ENCODE assay signal across 25 mouse cellular contexts in the genomic region with DNA sequence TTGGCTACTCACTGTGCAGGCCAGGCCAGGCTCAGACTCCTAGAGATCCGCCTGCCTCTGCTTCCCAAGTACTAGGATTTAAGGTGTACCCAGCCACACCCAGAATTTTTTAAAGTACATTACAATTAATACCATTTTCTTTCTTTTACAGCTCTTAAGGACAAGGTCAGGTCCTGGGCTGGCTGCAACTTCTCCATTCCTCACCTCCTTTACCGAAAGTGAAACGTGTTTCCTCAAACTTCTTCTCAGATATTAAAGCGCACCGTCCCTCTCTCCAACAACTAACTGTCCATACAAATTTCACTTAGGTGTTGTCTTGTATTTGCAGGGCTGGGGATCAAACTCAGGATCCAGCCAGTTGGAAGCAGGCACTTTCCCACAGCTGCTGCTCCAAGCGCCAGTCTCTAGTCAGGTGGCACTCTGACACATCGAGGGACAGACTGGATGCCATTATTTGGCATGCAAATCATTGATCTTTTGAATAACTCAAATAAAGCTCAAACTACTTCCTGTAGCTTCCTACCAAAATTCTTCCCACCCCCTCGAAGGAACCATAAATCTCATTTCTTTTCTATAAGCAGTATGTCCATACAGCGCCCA.
A peak's percentile ranks its signal among the peaks of the same experiment; 100 is the strongest.
DNase-seq lines count a peak whose midpoint lies in the region; ATAC-seq and TF ChIP-seq lines count a peak whose summit lies in the region.
"Had no signal": no experiment of that assay in that cellular context is flagged by ENCODE, and none has a peak within 500 bp of the region (broad histone marks: within the 10 kb centered on the region; RNA-seq: fewer than 3 reads in every experiment).

No protein-coding gene starts in this region.

- TF ChIP-seq EP300 in CH12.LX (IDR thresholded peaks at IDR 0.05; ENCODE audit: low read length), result no peak

- no peak for TF ChIP-seq RAD21 in CH12.LX (IDR thresholded peaks at IDR 0.05; ENCODE audit: low read depth, low read length)

- ATAC-seq in hindbrain, postnatal 0 days, result no peak
- ATAC-seq in hindbrain, embryonic 14.5 days (ENCODE audit: low FRiP score), result no peak
- ATAC-seq: hindbrain, embryonic 16.5 days; intestine, postnatal 0 days; midbrain, embryonic 16.5 days had no signal

- no peak overlapping the region for H3K27ac ChIP-seq in hindbrain, postnatal 0 days
- no peak overlapping the region for H3K27ac ChIP-seq in hindbrain, embryonic 14.5 days
- peak overlapping the region; percentile 71 for H3K27ac ChIP-seq in CH12.LX (ENCODE audit: insufficient read depth, low read depth)
- peak overlapping the region; percentile 39 for H3K27ac ChIP-seq in bone marrow macrophage, adult 2 months (ENCODE audit: insufficient read depth, low read depth, low read length)
- H3K27ac ChIP-seq in macrophage, result peak overlapping the region; percentile 28
- no peak overlapping the region for H3K27ac ChIP-seq in embryonic facial prominence, embryonic 10.5 days (replicated peaks)
- H3K27ac ChIP-seq: embryonic facial prominence, embryonic 15.5 days; limb, embryonic 10.5 days; liver, embryonic 15.5 days; lung, embryonic 15.5 days; stomach, postnatal 0 days had no signal

- H3K79me2 ChIP-seq in CH12.LX (replicated peaks; ENCODE audit: control insufficient read depth, extremely low read depth, insufficient read depth, poor library complexity, severe bottlenecking), result no peaks in the 10 kb centered on the region; the same call in 1 of the 2 replicates
- peaks cover 92% of the 10 kb centered on the region for H3K79me2 ChIP-seq in macrophage (ENCODE audit: inconsistent target)

- H3K27me3 ChIP-seq in hindbrain, postnatal 0 days (ENCODE audit: insufficient read depth, low read length), result no peaks in the 10 kb centered on the region
- no peaks in the 10 kb centered on the region for H3K27me3 ChIP-seq in hindbrain, embryonic 14.5 days (ENCODE audit: control insufficient read depth, insufficient read depth, low read length)
- no peaks in the 10 kb centered on the region for H3K27me3 ChIP-seq in CH12.LX (replicated peaks)
- H3K27me3 ChIP-seq in embryonic facial prominence, embryonic 10.5 days (replicated peaks; ENCODE audit: low read depth, poor library complexity, severe bottlenecking), result no peaks in the 10 kb centered on the region
- H3K27me3 ChIP-seq: embryonic facial prominence, embryonic 15.5 days; liver, embryonic 15.5 days; lung, embryonic 15.5 days had no signal

- no peak overlapping the region for H3K9ac ChIP-seq in hindbrain, postnatal 0 days (replicated peaks; ENCODE audit: low read length)
- H3K9ac ChIP-seq in hindbrain, embryonic 14.5 days, result no peak overlapping the region
- H3K9ac ChIP-seq in CH12.LX (ENCODE audit: insufficient read depth, low read depth), result 0 out of 2 replicates have a peak overlapping the region, but pooled peaks have one; percentile 34
- H3K9ac ChIP-seq: embryonic facial prominence, embryonic 15.5 days; liver, embryonic 15.5 days; lung, embryonic 15.5 days had no signal

- WGBS in hindbrain, postnatal 0 days, result 88% methylated on average over 9 of the region's 9 CpGs
- WGBS in hindbrain, embryonic 14.5 days, result 94% methylated on average over 9 of the region's 9 CpGs
- 33% methylated on average over 9 of the region's 9 CpGs for WGBS in macrophage (ENCODE audit: missing documents)
- 94% methylated on average over 9 of the region's 9 CpGs for WGBS in embryonic facial prominence, embryonic 10.5 days

- no peak for TF ChIP-seq POLR2A in CH12.LX (IDR thresholded peaks at IDR 0.05; ENCODE audit: low read depth, low read length)
- no peak for TF ChIP-seq POLR2A in bone marrow macrophage, adult 2 months (IDR thresholded peaks at IDR 0.05; ENCODE audit: borderline replicate concordance, low read depth, low read length)

- in situ Hi-C loops in CH12.LX (cut with MboI; ENCODE audit: low pct_ligation_motif_present, low pct_unique_long_range_greater_than_20kb, low sequenced_read_pairs), result no loop called here

- TF ChIP-seq CTCF in hindbrain, postnatal 0 days (IDR thresholded peaks at IDR 0.05; ENCODE audit: low read depth), result no peak
- no peak for TF ChIP-seq CTCF in CH12.LX (conservative IDR thresholded peaks at IDR 0.05 in 1 of 2, IDR thresholded peaks at IDR 0.05 in 1 of 2; ENCODE audit: low read depth in 2 of 2, low read length in 2 of 2)
- TF ChIP-seq CTCF in bone marrow macrophage, adult 2 months (IDR thresholded peaks at IDR 0.05; ENCODE audit: low read depth, low read length), result no peak

- dilution Hi-C loops in CH12.LX (cut with MboI; ENCODE audit: extremely low pct_ligation_motif_present, extremely low pct_unique_long_range_greater_than_20kb, low sequenced_read_pairs), result no loop called here

- peaks cover 49% of the 10 kb centered on the region for H3K4me1 ChIP-seq in hindbrain, postnatal 0 days (ENCODE audit: insufficient read depth, low read length)
- peaks cover 42% of the 10 kb centered on the region for H3K4me1 ChIP-seq in hindbrain, embryonic 14.5 days (replicated peaks; ENCODE audit: control insufficient read depth, insufficient read depth, low read length)
- H3K4me1 ChIP-seq in CH12.LX (ENCODE audit: control insufficient read depth in 1 of 2, insufficient read depth in 2 of 2), result peaks cover 21 to 73% of the 10 kb centered on the region in 2 experiments
- H3K4me1 ChIP-seq in bone marrow macrophage, adult 2 months (ENCODE audit: control insufficient read depth, insufficient read depth, low read length), result peaks cover 21% of the 10 kb centered on the region
- H3K4me1 ChIP-seq in embryonic facial prominence, embryonic 10.5 days, result peaks cover 27% of the 10 kb centered on the region
- H3K4me1 ChIP-seq: liver, embryonic 15.5 days had no signal

- peak overlapping the region; percentile 66 for H3K4me2 ChIP-seq in hindbrain, postnatal 0 days (ENCODE audit: low read depth, low read length)
- H3K4me2 ChIP-seq in hindbrain, embryonic 14.5 days (replicated peaks), result no peak overlapping the region
- peak overlapping the region; percentile 96 for H3K4me2 ChIP-seq in CH12.LX (ENCODE audit: insufficient read depth, low read depth, poor library complexity, severe bottlenecking)
- H3K4me2 ChIP-seq: embryonic facial prominence, embryonic 15.5 days; liver, embryonic 15.5 days; lung, embryonic 15.5 days had no signal

- no peak for DNase-seq in hindbrain, postnatal 0 days (ENCODE audit: low spot score)
- no peak for DNase-seq in hindbrain, embryonic 14.5 days (ENCODE audit: low spot score)
- DNase-seq in CH12.LX (ENCODE audit: extremely low read depth), result peak; percentile 64
- DNase-seq in embryonic facial prominence, embryonic 10.5 days (ENCODE audit: low spot score), result no peak
- no peak for DNase-seq in kidney, postnatal 10 days
- DNase-seq: adrenal gland, postnatal 14 days; cerebellum, adult 11 months; cerebellum, postnatal 25 days; gastrocnemius, postnatal 14 days; heart, adult 18-20 months; heart, postnatal 36 days; kidney, postnatal 36 days; liver; thymus, adult 2 months; thymus, postnatal 4 days had no signal

- H3K9me3 ChIP-seq in hindbrain, postnatal 0 days (ENCODE audit: low read length), result no peaks in the 10 kb centered on the region
- no peaks in the 10 kb centered on the region for H3K9me3 ChIP-seq in hindbrain, embryonic 14.5 days (ENCODE audit: control insufficient read depth, low read length)
- no peaks in the 10 kb centered on the region for H3K9me3 ChIP-seq in CH12.LX (replicated peaks; ENCODE audit: low read length)
- H3K9me3 ChIP-seq in embryonic facial prominence, embryonic 10.5 days, result no peaks in the 10 kb centered on the region
- H3K9me3 ChIP-seq: embryonic facial prominence, embryonic 15.5 days; limb, embryonic 10.5 days; liver, embryonic 15.5 days; lung, embryonic 15.5 days had no signal

- no peaks in the 10 kb centered on the region for H3K36me3 ChIP-seq in hindbrain, postnatal 0 days (ENCODE audit: insufficient read depth, low read length)
- no peaks in the 10 kb centered on the region for H3K36me3 ChIP-seq in hindbrain, embryonic 14.5 days (replicated peaks; ENCODE audit: control insufficient read depth, insufficient read depth)
- peaks cover 0 to 25% of the 10 kb centered on the region in 2 experiments for H3K36me3 ChIP-seq in CH12.LX (replicated peaks in 1 of 2; ENCODE audit: control insufficient read depth in 1 of 2, insufficient read depth in 1 of 2, low read length in 1 of 2)
- no peaks in the 10 kb centered on the region for H3K36me3 ChIP-seq in macrophage (ENCODE audit: inconsistent target)
- no peaks in the 10 kb centered on the region for H3K36me3 ChIP-seq in embryonic facial prominence, embryonic 10.5 days (replicated peaks)
- H3K36me3 ChIP-seq: embryonic facial prominence, embryonic 15.5 days; limb, embryonic 10.5 days; liver, embryonic 15.5 days; lung, embryonic 15.5 days had no signal

- H3K4me3 ChIP-seq in hindbrain, postnatal 0 days (ENCODE audit: low read length), result no peak overlapping the region
- H3K4me3 ChIP-seq in hindbrain, embryonic 14.5 days (replicated peaks; ENCODE audit: low read length), result no peak overlapping the region
- peak overlapping the region; percentile 47 to 50 (median 49) for H3K4me3 ChIP-seq in CH12.LX (replicated peaks in 1 of 3; ENCODE audit: low read depth in 2 of 3, low read length in 2 of 3, poor library complexity in 1 of 3)
- peak overlapping the region; percentile 55 for H3K4me3 ChIP-seq in bone marrow macrophage, adult 2 months (ENCODE audit: insufficient read depth, low read length)
- H3K4me3 ChIP-seq in macrophage (ENCODE audit: inconsistent target), result no peak overlapping the region
- no peak overlapping the region for H3K4me3 ChIP-seq in embryonic facial prominence, embryonic 10.5 days
- H3K4me3 ChIP-seq: embryonic facial prominence, embryonic 15.5 days; limb, embryonic 10.5 days; liver, embryonic 15.5 days; lung, embryonic 15.5 days had no signal

TF ChIP-seq in CH12.LX, 34 proteins besides CTCF, POLR2A, EP300 and RAD21:
- 0 out of 2 replicates have a peak, but pooled peaks have one; percentile 11 for TF ChIP-seq TBP (conservative IDR thresholded peaks at IDR 0.05; ENCODE audit: low read depth, low read length)
- no peak for TF ChIP-seq RCOR1 (conservative IDR thresholded peaks at IDR 0.05; ENCODE audit: low read depth, low read length)
- TF ChIP-seq SIN3A (IDR thresholded peaks at IDR 0.05; ENCODE audit: low read length), result 0 out of 2 replicates have a peak, but pooled peaks have one; percentile 3
- TF ChIP-seq MAX (IDR thresholded peaks at IDR 0.05; ENCODE audit: low read length), result no peak
- TF ChIP-seq USF2 (conservative IDR thresholded peaks at IDR 0.05; ENCODE audit: low read depth, low read length), result no peak
- TF ChIP-seq SMC3 (IDR thresholded peaks at IDR 0.05; ENCODE audit: low read depth, low read length), result no peak
- TF ChIP-seq ZC3H11A (IDR thresholded peaks at IDR 0.05; ENCODE audit: low read depth, low read length), result no peak
- no peak for TF ChIP-seq HCFC1 (IDR thresholded peaks at IDR 0.05; ENCODE audit: low read depth, low read length)
- no peak for TF ChIP-seq GABPA (IDR thresholded peaks at IDR 0.05; ENCODE audit: insufficient replicate concordance, low read depth, low read length)
- TF ChIP-seq POLR2AphosphoS2 (IDR thresholded peaks at IDR 0.05; ENCODE audit: low read depth, low read length), result no peak

Comparison
In these comparisons a context has a peak if more than half of its experiments do, and no peak if none do; other contexts are left out.
1. H3K27ac ChIP-seq: peak in CH12.LX (single experiment), bone marrow macrophage, adult 2 months (single experiment) and macrophage (single experiment); none in hindbrain, postnatal 0 days (single experiment), hindbrain, embryonic 14.5 days (single experiment) and embryonic facial prominence, embryonic 10.5 days (single experiment).
2. H3K4me3 ChIP-seq: peak in CH12.LX (3 of 3) and bone marrow macrophage, adult 2 months (single experiment); none in hindbrain, postnatal 0 days (single experiment), hindbrain, embryonic 14.5 days (single experiment), macrophage (single experiment) and embryonic facial prominence, embryonic 10.5 days (single experiment).